Comparison of ENCODE assay signal across 26 mouse cellular contexts in the genomic region with DNA sequence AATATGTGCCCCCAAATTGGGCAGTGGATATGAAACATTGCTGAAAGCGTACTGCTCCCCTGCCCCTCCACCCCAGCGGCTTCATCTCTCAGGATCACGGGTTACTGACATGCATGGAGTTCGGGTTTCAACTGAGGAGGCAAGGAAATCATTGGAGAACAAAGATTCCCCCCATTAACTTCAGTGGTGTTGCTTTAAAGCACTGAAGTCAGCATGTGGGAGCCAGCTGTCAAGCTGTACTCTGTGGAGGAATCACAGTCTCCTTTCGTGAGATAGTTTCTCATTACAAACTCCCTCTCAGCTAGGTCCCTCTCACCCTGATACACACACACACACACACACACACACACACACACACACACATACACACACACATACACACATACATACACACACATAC. TPM values are rescaled to one million over a fixed set of nuclear protein-coding genes. Genes with fewer than 3 reads are reported as not detected.
DNase-seq lines count a peak whose midpoint lies in the region; ATAC-seq lines count a peak whose summit lies in the region.
"Had no signal": no experiment of that assay in that cellular context is flagged by ENCODE, and none has a peak within 500 bp of the region (broad histone marks: within the 10 kb centered on the region; RNA-seq: fewer than 3 reads in every experiment).

No protein-coding gene starts in this region.

- H3K4me2 ChIP-seq in kidney, embryonic 14.5 days (replicated peaks; ENCODE audit: low read depth, low read length), result no peak overlapping the region
- H3K4me2 ChIP-seq: forebrain, embryonic 12.5 days; limb, embryonic 15.5 days; liver, embryonic 15.5 days; midbrain, embryonic 15.5 days had no signal

- H3K36me3 ChIP-seq in kidney, embryonic 14.5 days (ENCODE audit: control insufficient read depth, insufficient read depth, low read length), result no peaks in the 10 kb centered on the region
- H3K36me3 ChIP-seq: forebrain, embryonic 12.5 days; limb, embryonic 15.5 days; liver, embryonic 15.5 days; midbrain, embryonic 15.5 days had no signal

- 18% methylated on average over 5 of the region's 5 CpGs for WGBS in kidney, embryonic 14.5 days

- no peaks in the 10 kb centered on the region for H3K27me3 ChIP-seq in kidney, embryonic 14.5 days (ENCODE audit: control insufficient read depth, insufficient read depth, low read length)
- H3K27me3 ChIP-seq: CH12.LX; forebrain, embryonic 12.5 days; limb, embryonic 15.5 days; liver, embryonic 15.5 days; midbrain, embryonic 15.5 days had no signal

- H3K27ac ChIP-seq in kidney, embryonic 14.5 days (ENCODE audit: low read depth, low read length), result no peak overlapping the region
- H3K27ac ChIP-seq: forebrain, embryonic 12.5 days; heart, adult 2 months; left cerebral cortex, adult 2 months; limb, embryonic 15.5 days; liver, embryonic 15.5 days; midbrain, embryonic 15.5 days had no signal

- H3K9me3 ChIP-seq in kidney, embryonic 14.5 days (ENCODE audit: control insufficient read depth, low read length), result no peaks in the 10 kb centered on the region
- H3K9me3 ChIP-seq: forebrain, embryonic 12.5 days; limb, embryonic 15.5 days; liver, embryonic 15.5 days; midbrain, embryonic 15.5 days had no signal

- peak; percentile 87 for ATAC-seq in kidney, embryonic 14.5 days (ENCODE audit: low FRiP score, low TSS enrichment)
- ATAC-seq: inflammation-experienced regulatory T-cells, adult 6 months; midbrain, embryonic 15.5 days had no signal

- H3K9ac ChIP-seq in kidney, embryonic 14.5 days (ENCODE audit: low read depth, low read length), result no peak overlapping the region
- H3K9ac ChIP-seq: forebrain, embryonic 12.5 days; limb, embryonic 15.5 days; liver, embryonic 15.5 days; midbrain, embryonic 15.5 days had no signal

- H3K4me1 ChIP-seq in kidney, embryonic 14.5 days (ENCODE audit: control insufficient read depth, insufficient read depth, low read length), result no peaks in the 10 kb centered on the region
- H3K4me1 ChIP-seq: forebrain, embryonic 12.5 days; limb, embryonic 15.5 days; liver, embryonic 15.5 days; midbrain, embryonic 15.5 days had no signal

- DNase-seq in kidney, adult 8-10 months, result no peak
- peak; percentile 50 for DNase-seq in embryo, embryonic 11 days
- DNase-seq in forelimb bud, embryonic 11.5 days (ENCODE audit: low read depth, low spot score), result peak; percentile 44
- peak; percentile 22 for DNase-seq in neural tube, embryonic 10.5 days (ENCODE audit: extremely low spot score, low spot score)
- DNase-seq in layer of hippocampus, postnatal 25 days (ENCODE audit: extremely low spot score in 1 of 2, low spot score in 1 of 2), result no peak
- no peak for DNase-seq in gastrocnemius, postnatal 10 days
- DNase-seq: adrenal gland, postnatal 25 days; cerebellum, adult 18-20 months; gastrocnemius, postnatal 25 days; heart, adult 2 months; heart, postnatal 4 days; kidney, adult 9 months; lung, postnatal 10 days; right cerebral cortex, postnatal 25 days; thymus, adult 2 months had no signal

- no peak overlapping the region for H3K4me3 ChIP-seq in kidney, embryonic 14.5 days (ENCODE audit: low read length)
- H3K4me3 ChIP-seq: forebrain, embryonic 12.5 days; heart, adult 2 months; left cerebral cortex, adult 2 months; limb, embryonic 15.5 days; liver, embryonic 15.5 days; midbrain, embryonic 15.5 days; myocyte had no signal

RNA-seq across cellular contexts. Expression of gene Ryr3, which starts 35.2 kb away (rescaled TPM):
- polyA plus RNA-seq in kidney, embryonic 14.5 days (2014; fragmentation: Nextera tagmentation; extraction: Ambion mirVana), result 1.0 and 1.8 TPM in 2 replicates
- total RNA-seq in layer of hippocampus, postnatal 25 days (2021), result 10 to 100 TPM; 55.6 to 87.0 TPM
- total RNA-seq in gastrocnemius, postnatal 10 days (2021), result 10 to 100 TPM; 17.9 to 18.4 TPM
- total RNA-seq: megakaryocyte progenitor cell, adult 5-6 weeks; MEL had no signal

Comparison
In these comparisons a context has a peak if more than half of its experiments do, and no peak if none do; other contexts are left out.
1. DNase-seq: peak in embryo, embryonic 11 days (single experiment), forelimb bud, embryonic 11.5 days (single experiment) and neural tube, embryonic 10.5 days (single experiment); none in kidney, adult 8-10 months (0 of 2), layer of hippocampus, postnatal 25 days (0 of 2) and gastrocnemius, postnatal 10 days (single experiment).